Mouse (Mus musculus) small intestine, adult 10 weeks (tissue): ENCODE measurements around the gene Prss35. TPM values are rescaled to one million over a fixed set of nuclear protein-coding genes. Genes with fewer than 3 reads are reported as not detected.

Experiments
- polyA plus RNA-seq: library from polyadenylated mRNA; stranded (reverse); fragments of 350-450 nt; fragmentation: Illumina TruSeq; extraction: RNeasy Lipid Tissue Mini Kit (QIAGEN cat#74804); gene quantifications from one replicate; pipeline ENCODE4 v1.2.3, GENCODE M21; 2014; ENCODE audit warnings: low replicate concordance

Prss35 gene
- polyA plus RNA-seq, result 0.11 TPM

GRCm38 (mm10) chr9:86742959-86743911 is at the start of gene Prss35:
TSS of gene Prss35 (plus strand) at chr9:86743649.

GRCm38 (mm10) chr9:86695818-86696261 is 47.6 kb upstream of the Prss35 start, which contains the start of gene Me1:
TSS of gene Me1 (minus strand) at chr9:86695953.

Other genes with a start within 250 kb of the Prss35 start
- 47.4 TPM for gene Pgm3, start 171.8 kb upstream of the Prss35 start, polyA plus RNA-seq
- gene Rwdd2a, start 171.7 kb upstream of the Prss35 start, polyA plus RNA-seq, result 2.9 TPM
- gene Me1, start 47.7 kb upstream of the Prss35 start, polyA plus RNA-seq, result 116 TPM
- 1.8 TPM for gene Snap91, start 137.0 kb downstream of the Prss35 start, polyA plus RNA-seq